Mouse (Mus musculus) liver, embryonic 14.5 days (tissue): Measurements from ENCODE around the gene Paxbp1.

Experiments
- CTCF ChIP-seq: IDR thresholded peaks from 2 replicates; pipeline ENCODE4 v1.5.1; 2016; ENCODE audit warnings: antibody characterized with exemption, low read depth, control low read depth
- EP300 ChIP-seq: IDR thresholded peaks from 2 replicates; pipeline ENCODE4 v1.6.1; 2016; ENCODE audit warnings: antibody characterized with exemption, low read depth

DNA sequence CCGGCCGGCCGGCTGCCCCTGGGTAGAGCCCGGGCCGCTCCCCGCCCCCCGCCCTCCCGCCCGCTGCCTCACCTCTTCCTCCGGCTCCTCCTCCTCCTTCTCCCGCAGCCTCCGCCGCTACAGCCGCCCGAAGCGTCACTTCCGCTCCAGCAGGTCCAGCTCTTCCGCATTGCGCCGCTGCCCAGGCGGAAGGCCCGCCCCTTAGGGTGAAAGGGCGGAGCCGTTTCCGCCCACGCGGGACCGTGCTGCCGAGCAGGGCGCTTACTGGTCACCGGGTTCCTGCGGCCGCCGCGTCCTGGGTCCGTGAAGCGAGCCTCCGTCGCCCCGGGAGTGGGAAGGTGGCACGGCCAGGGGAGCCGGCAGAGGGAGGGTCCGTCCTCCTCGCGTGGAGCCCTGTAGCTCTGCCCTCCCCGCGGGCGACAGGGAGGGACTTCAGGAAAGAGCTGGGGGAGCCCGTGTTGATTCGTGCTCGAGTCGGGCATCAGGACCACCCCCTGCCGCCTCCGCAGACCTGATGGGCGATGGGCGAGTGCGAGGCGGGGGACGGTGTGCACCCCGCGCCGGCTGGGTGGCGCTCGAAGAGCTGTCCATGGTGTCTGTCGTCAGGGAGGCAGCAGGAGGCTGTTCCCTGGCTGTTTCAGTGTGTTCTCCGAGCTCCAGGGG lies 33.2 kb downstream of the Paxbp1 start, which contains the start of gene Synj1:
- peak; percentile 41 for TF ChIP-seq CTCF
- TF ChIP-seq EP300 = no peak
